18 mouse cellular contexts compared by ENCODE assay signal in the genomic region with DNA sequence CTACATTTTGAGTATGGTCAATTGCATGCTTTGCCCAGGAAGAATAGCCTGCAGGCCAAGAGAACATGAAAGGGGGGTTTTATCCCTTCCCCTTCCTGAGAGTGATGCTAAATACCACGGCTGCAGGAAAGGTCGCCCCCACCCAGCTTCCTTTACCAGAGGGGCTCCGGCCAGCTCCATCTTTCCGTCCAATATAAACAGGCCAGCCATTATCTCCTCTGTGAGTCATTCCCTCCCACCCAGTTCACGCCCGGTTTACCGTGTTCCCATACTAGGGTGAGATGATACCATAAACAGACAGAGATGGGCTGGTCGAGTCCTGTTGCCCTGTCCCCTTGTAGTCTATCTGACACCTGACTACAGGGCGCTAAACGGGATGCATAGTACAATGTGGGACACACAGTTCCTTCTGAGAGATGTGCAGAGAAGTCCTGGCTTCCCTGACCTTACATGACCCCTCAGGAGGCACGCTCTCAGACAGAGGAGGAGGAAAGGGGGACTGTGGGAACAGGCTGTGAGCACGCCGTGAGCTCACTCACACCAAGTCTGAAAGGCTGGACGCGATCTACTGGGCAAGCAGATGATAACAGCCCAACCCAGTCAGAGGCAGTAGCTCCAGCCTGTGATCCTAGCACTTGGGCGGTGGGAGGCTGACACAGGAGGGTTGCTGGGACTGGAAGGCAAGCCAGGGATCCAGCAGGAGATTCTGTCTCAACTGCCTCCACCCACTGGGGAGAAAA. TPM values are rescaled to one million over a fixed set of nuclear protein-coding genes. Genes with fewer than 3 reads are reported as not detected.
A peak's percentile ranks its signal among the peaks of the same experiment; 100 is the strongest.
DNase-seq lines count a peak whose midpoint lies in the region; ATAC-seq and TF ChIP-seq lines count a peak whose summit lies in the region.
"Had no signal": no experiment of that assay in that cellular context is flagged by ENCODE, and none has a peak within 500 bp of the region (broad histone marks: within the 10 kb centered on the region; RNA-seq: fewer than 3 reads in every experiment).

No protein-coding gene starts in this region.

- H3K4me2 ChIP-seq in heart, embryonic 13.5 days = no peak overlapping the region
- H3K4me2 ChIP-seq: embryonic facial prominence, embryonic 13.5 days; hindbrain, embryonic 15.5 days; limb, embryonic 15.5 days had no signal

- H3K27ac ChIP-seq in heart, embryonic 13.5 days (replicated peaks) = peak overlapping the region; percentile 73
- H3K27ac ChIP-seq: embryonic facial prominence, embryonic 13.5 days; hindbrain, embryonic 15.5 days; limb, embryonic 15.5 days had no signal

- H3K4me3 ChIP-seq in lung, adult 2 months (replicated peaks; ENCODE audit: extremely low read depth, low read depth, low read length) = no peak overlapping the region
- H3K4me3 ChIP-seq in heart, embryonic 13.5 days = no peak overlapping the region
- H3K4me3 ChIP-seq: embryonic facial prominence, embryonic 13.5 days; hindbrain, embryonic 15.5 days; limb, embryonic 15.5 days had no signal

- no peak for ATAC-seq in heart, embryonic 13.5 days (ENCODE audit: extremely low read depth, insufficient number of reproducible peaks, low FRiP score, low TSS enrichment)
- ATAC-seq: midbrain, embryonic 16.5 days; Patski had no signal

- TF ChIP-seq CTCF in lung, adult 2 months (IDR thresholded peaks at IDR 0.05; ENCODE audit: insufficient read depth, low read length) = no peak

- peak; percentile 42 to 55 for DNase-seq in lung, adult 18-20 months
- DNase-seq in lung, adult 2 months = no peak
- DNase-seq in heart, postnatal 4 days = peak; percentile 54
- peak; percentile 31 to 55 for DNase-seq in lung, postnatal 4 days
- DNase-seq in left cerebral cortex, postnatal 14 days (ENCODE audit: low spot score in 2 of 2) = no peak
- no peak for DNase-seq in cerebellum, adult 9-10 months
- no peak for DNase-seq in cerebellum, adult 18-20 months
- DNase-seq: cerebellum, adult 11 months; gastrocnemius, postnatal 25 days; kidney, adult 11 months; kidney, postnatal 25 days; right cerebral cortex, postnatal 25 days had no signal

- peaks cover 16% of the 10 kb centered on the region for H3K27me3 ChIP-seq in heart, embryonic 13.5 days (replicated peaks)
- H3K27me3 ChIP-seq: embryonic facial prominence, embryonic 13.5 days; hindbrain, embryonic 15.5 days; limb, embryonic 15.5 days; Patski had no signal

- no peak for TF ChIP-seq POLR2A in lung, adult 2 months (IDR thresholded peaks at IDR 0.05; ENCODE audit: borderline replicate concordance, extremely low read depth, low read depth, low read length)

- H3K9me3 ChIP-seq in heart, embryonic 13.5 days = no peaks in the 10 kb centered on the region
- H3K9me3 ChIP-seq: embryonic facial prominence, embryonic 13.5 days; hindbrain, embryonic 15.5 days; limb, embryonic 15.5 days had no signal

- WGBS in lung, adult 2 months = 39% methylated on average over 16 of the region's 16 CpGs
- WGBS in heart, embryonic 13.5 days = 35% methylated on average over 16 of the region's 16 CpGs

- intact Hi-C loops in left cerebral cortex, postnatal 14 days (cut with DNase I) = no loop called here

- no peak overlapping the region for H3K9ac ChIP-seq in heart, embryonic 13.5 days
- H3K9ac ChIP-seq: embryonic facial prominence, embryonic 13.5 days; hindbrain, embryonic 15.5 days; limb, embryonic 15.5 days had no signal

- H3K36me3 ChIP-seq in heart, embryonic 13.5 days = peaks cover 18% of the 10 kb centered on the region; the same call in 1 of the 2 replicates

- H3K4me1 ChIP-seq in lung, adult 2 months (ENCODE audit: control insufficient read depth, insufficient read depth, low read length) = no peaks in the 10 kb centered on the region
- peaks cover 17% of the 10 kb centered on the region for H3K4me1 ChIP-seq in heart, embryonic 13.5 days
- H3K4me1 ChIP-seq: hindbrain, embryonic 15.5 days had no signal

RNA-seq across cellular contexts. Expression of gene Nfatc2, which starts 55.3 kb away (rescaled TPM):
- 2.5 and 3.2 TPM in 2 replicates for polyA plus RNA-seq in lung, adult 2 months (2012; rRNA removed)
- 9.3 and 10.1 TPM in 2 replicates for polyA plus RNA-seq in heart, embryonic 13.5 days (2015; fragmentation: Nextera tagmentation; extraction: Ambion mirVana)
- 10 to 100 TPM; 18.8 to 21.3 TPM for total RNA-seq in heart, postnatal 4 days (2021)
- 10 to 100 TPM; 11.8 to 15.0 TPM for total RNA-seq in left cerebral cortex, postnatal 14 days (2021)

Comparison
In these comparisons a context has a peak if more than half of its experiments do, and no peak if none do; other contexts are left out.
1. DNase-seq: peak in lung, adult 18-20 months (2 of 2), heart, postnatal 4 days (single experiment) and lung, postnatal 4 days (2 of 2); none in lung, adult 2 months (single experiment), left cerebral cortex, postnatal 14 days (0 of 2), cerebellum, adult 9-10 months (single experiment) and cerebellum, adult 18-20 months (0 of 2).